Mouse (Mus musculus): ENCODE measurements around the gene Fstl4. TPM values are rescaled to one million over a fixed set of nuclear protein-coding genes. Genes with fewer than 3 reads are reported as not detected.

Fstl4 gene
- not detected in 2 replicates for polyA plus RNA-seq (2012; ENCODE audit: insufficient read depth, insufficient read length, missing spikeins)

DNA sequence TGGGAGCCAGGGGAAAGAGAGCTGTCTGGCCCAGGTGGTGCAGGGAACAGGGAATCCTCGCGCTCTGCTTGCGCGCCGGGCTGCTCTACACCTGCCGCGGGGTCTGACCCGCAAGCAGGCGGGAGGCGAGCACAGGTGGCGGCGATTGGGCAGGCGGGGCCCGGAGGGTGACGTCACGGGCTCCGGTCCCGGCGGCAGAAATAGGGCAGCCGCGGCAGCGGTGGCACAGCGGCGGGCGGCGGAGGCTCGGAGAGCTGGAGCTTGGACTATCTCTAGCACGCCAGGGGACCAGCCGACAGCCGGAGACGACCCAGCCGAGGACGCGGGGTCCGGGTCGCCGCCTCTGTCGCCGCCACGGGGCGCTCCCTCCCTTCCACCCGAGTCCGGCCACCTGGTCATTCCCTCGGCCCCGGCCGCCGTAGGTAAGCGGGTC lies at the start of gene Fstl4:
TSS of gene Fstl4 (plus strand) at position 174 of the 433 bp plus-strand sequence.
- H3K4me3 ChIP-seq (ENCODE audit: insufficient read depth, low read length): no peak within 1 kb of the TSS

GRCm38 (mm10) chr11:52718570-52718969 lies 45.9 kb upstream of the Fstl4 start:
- no peak overlapping the region for H3K27ac ChIP-seq (ENCODE audit: insufficient read depth, low read depth, low read length)
- no peak overlapping the region for H3K4me3 ChIP-seq (ENCODE audit: insufficient read depth, low read length)
- H3K4me1 ChIP-seq (ENCODE audit: control insufficient read depth, insufficient read depth, low read length): no peaks in the 10 kb centered on the region
- TF ChIP-seq POLR2A (IDR thresholded peaks at IDR 0.05; ENCODE audit: borderline replicate concordance, low read depth, low read length) (no peak), CTCF (IDR thresholded peaks at IDR 0.05; ENCODE audit: low read depth, low read length) (no peak)

More for the DNA sequence above, at the start of gene Fstl4:
- no peak for TF ChIP-seq CTCF (IDR thresholded peaks at IDR 0.05; ENCODE audit: low read depth, low read length)
- no peak for TF ChIP-seq POLR2A (IDR thresholded peaks at IDR 0.05; ENCODE audit: borderline replicate concordance, low read depth, low read length)
- Histone ChIP-seq H3K4me1 (ENCODE audit: control insufficient read depth, insufficient read depth, low read length) (no peaks in the 10 kb centered on the region), H3K27ac (ENCODE audit: insufficient read depth, low read depth, low read length) (no peak within 1 kb of the TSS)

GRCm38 (mm10) chr11:52721087-52721486 lies 43.3 kb upstream of the Fstl4 start:
- TF ChIP-seq POLR2A (IDR thresholded peaks at IDR 0.05; ENCODE audit: borderline replicate concordance, low read depth, low read length) (no peak), CTCF (IDR thresholded peaks at IDR 0.05; ENCODE audit: low read depth, low read length) (no peak)
- Histone ChIP-seq H3K27ac (ENCODE audit: insufficient read depth, low read depth, low read length) (no peak overlapping the region), H3K4me3 (ENCODE audit: insufficient read depth, low read length) (no peak overlapping the region), H3K4me1 (ENCODE audit: control insufficient read depth, insufficient read depth, low read length) (no peaks in the 10 kb centered on the region)

- Histone ChIP-seq H3K4me3 (ENCODE audit: insufficient read depth, low read length) (no peak overlapping the region), H3K4me1 (ENCODE audit: control insufficient read depth, insufficient read depth, low read length) (no peaks in the 10 kb centered on the region), H3K27ac (ENCODE audit: insufficient read depth, low read depth, low read length) (no peak overlapping the region)
- TF ChIP-seq POLR2A (IDR thresholded peaks at IDR 0.05; ENCODE audit: borderline replicate concordance, low read depth, low read length) (no peak), CTCF (IDR thresholded peaks at IDR 0.05; ENCODE audit: low read depth, low read length) (no peak)
Observed at GRCm38 (mm10) chr11:52722706-52723105, 41.7 kb upstream of the Fstl4 start.

DNA sequence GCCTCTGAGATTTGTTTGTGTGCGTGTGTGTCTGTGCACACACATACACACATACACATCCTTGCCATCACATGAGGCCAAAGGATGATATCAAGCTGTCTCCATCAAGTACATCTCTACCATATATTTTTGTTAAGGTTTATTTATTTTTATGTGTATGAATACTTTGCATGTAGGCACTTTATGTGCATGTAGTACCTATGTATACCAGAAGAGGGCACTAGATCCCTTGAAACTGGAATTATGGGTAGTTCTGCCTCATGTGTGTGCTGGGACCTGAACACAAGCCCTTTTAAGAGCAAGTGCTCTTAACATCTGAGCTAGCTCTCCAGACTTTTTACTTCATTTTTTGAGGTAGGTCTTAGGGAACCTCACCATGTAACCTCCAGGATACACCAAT lies 38.4 kb upstream of the Fstl4 start:
- Histone ChIP-seq H3K27ac (ENCODE audit: insufficient read depth, low read depth, low read length) (no peak overlapping the region), H3K4me1 (ENCODE audit: control insufficient read depth, insufficient read depth, low read length) (no peaks in the 10 kb centered on the region), H3K4me3 (ENCODE audit: insufficient read depth, low read length) (no peak overlapping the region)
- no peak for TF ChIP-seq CTCF (IDR thresholded peaks at IDR 0.05; ENCODE audit: low read depth, low read length)

- TF ChIP-seq CTCF (IDR thresholded peaks at IDR 0.05; ENCODE audit: low read depth, low read length) (no peak), POLR2A (IDR thresholded peaks at IDR 0.05; ENCODE audit: borderline replicate concordance, low read depth, low read length) (no peak)
- no peaks in the 10 kb centered on the region for H3K4me1 ChIP-seq (ENCODE audit: control insufficient read depth, insufficient read depth, low read length)
- H3K4me3 ChIP-seq (ENCODE audit: insufficient read depth, low read length): no peak overlapping the region
- H3K27ac ChIP-seq (ENCODE audit: insufficient read depth, low read depth, low read length): no peak overlapping the region
Observed at GRCm38 (mm10) chr11:52728479-52728878, 36.0 kb upstream of the Fstl4 start.

DNA sequence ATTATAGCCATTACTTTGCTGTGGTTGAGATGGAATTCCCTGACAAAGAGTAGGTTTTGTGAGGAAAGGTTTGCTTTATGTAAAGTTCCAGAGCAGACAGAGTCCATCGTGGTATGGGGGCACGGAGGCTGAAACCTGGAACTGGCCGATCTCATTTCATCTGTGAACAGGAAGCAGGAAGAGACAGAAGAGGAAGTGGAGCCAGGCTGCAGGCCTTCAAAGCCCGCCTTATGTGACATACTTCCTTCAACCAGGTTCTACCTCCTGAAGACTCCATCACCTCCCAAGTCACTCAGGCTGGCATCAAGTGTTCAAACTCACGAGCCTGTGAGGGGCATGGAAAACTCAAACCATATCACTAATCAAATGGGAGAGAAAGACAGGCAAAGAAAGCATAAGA lies 34.5 kb upstream of the Fstl4 start:
- Histone ChIP-seq H3K4me1 (ENCODE audit: control insufficient read depth, insufficient read depth, low read length) (no peaks in the 10 kb centered on the region), H3K4me3 (ENCODE audit: insufficient read depth, low read length) (no peak overlapping the region), H3K27ac (ENCODE audit: insufficient read depth, low read depth, low read length) (no peak overlapping the region)
- TF ChIP-seq CTCF (IDR thresholded peaks at IDR 0.05; ENCODE audit: low read depth, low read length) (no peak), POLR2A (IDR thresholded peaks at IDR 0.05; ENCODE audit: borderline replicate concordance, low read depth, low read length) (no peak)

GRCm38 (mm10) chr11:52731979-52732378 lies 32.5 kb upstream of the Fstl4 start:
- Histone ChIP-seq H3K4me1 (ENCODE audit: control insufficient read depth, insufficient read depth, low read length) (no peaks in the 10 kb centered on the region), H3K27ac (ENCODE audit: insufficient read depth, low read depth, low read length) (no peak overlapping the region), H3K4me3 (ENCODE audit: insufficient read depth, low read length) (no peak overlapping the region)
- TF ChIP-seq CTCF (IDR thresholded peaks at IDR 0.05; ENCODE audit: low read depth, low read length) (no peak), POLR2A (IDR thresholded peaks at IDR 0.05; ENCODE audit: borderline replicate concordance, low read depth, low read length) (no peak)

GRCm38 (mm10) chr11:52734493-52735195 lies 29.8 kb upstream of the Fstl4 start:
- H3K27ac ChIP-seq (ENCODE audit: insufficient read depth, low read depth, low read length): no peak overlapping the region
- H3K4me3 ChIP-seq (ENCODE audit: insufficient read depth, low read length): no peak overlapping the region
- TF ChIP-seq CTCF (IDR thresholded peaks at IDR 0.05; ENCODE audit: low read depth, low read length) (no peak), POLR2A (IDR thresholded peaks at IDR 0.05; ENCODE audit: borderline replicate concordance, low read depth, low read length) (no peak)
- no peaks in the 10 kb centered on the region for H3K4me1 ChIP-seq (ENCODE audit: control insufficient read depth, insufficient read depth, low read length)

GRCm38 (mm10) chr11:52739187-52739586 lies 25.2 kb upstream of the Fstl4 start:
- TF ChIP-seq POLR2A (IDR thresholded peaks at IDR 0.05; ENCODE audit: borderline replicate concordance, low read depth, low read length) (no peak), CTCF (IDR thresholded peaks at IDR 0.05; ENCODE audit: low read depth, low read length) (no peak)
- Histone ChIP-seq H3K4me1 (ENCODE audit: control insufficient read depth, insufficient read depth, low read length) (no peaks in the 10 kb centered on the region), H3K27ac (ENCODE audit: insufficient read depth, low read depth, low read length) (no peak overlapping the region), H3K4me3 (ENCODE audit: insufficient read depth, low read length) (no peak overlapping the region)
